Mouse (Mus musculus) right cerebral cortex, postnatal 14 days (tissue): ENCODE measurements around the gene Tmpo.

Source experiments
- DNase-seq: peaks from one replicate; pipeline ENCODE4 v3.0.0; 2022

Tmpo gene

GRCm38 (mm10) chr10:91102799-91103590, 78.1 kb downstream of the Tmpo start:
- no peak for DNase-seq

GRCm38 (mm10) chr10:91101936-91102335, 79.2 kb downstream of the Tmpo start:
- no peak for DNase-seq

GRCm38 (mm10) chr10:91100101-91100500, 81.0 kb downstream of the Tmpo start:
- DNase-seq = no peak

GRCm38 (mm10) chr10:91098056-91098455, 83.1 kb downstream of the Tmpo start:
- DNase-seq = no peak
